Mouse (Mus musculus): ENCODE results near the gene Pcif1. TPM values are rescaled to one million over a fixed set of nuclear protein-coding genes. Genes with fewer than 3 reads are reported as not detected.

The Pcif1 gene
- polyA plus RNA-seq, 1 experiment = 46.5 TPM

- Histone ChIP-seq H3K79me2 (ENCODE audit: control insufficient read depth, insufficient read depth) (no peaks in the 10 kb centered on the region), H3ac (ENCODE audit: control insufficient read depth, insufficient read length, low read depth) (no peak overlapping the region), H3K36me3 (ENCODE audit: control insufficient read depth, insufficient read depth) (peaks cover 79% of the 10 kb centered on the region), H3K4me3 (ENCODE audit: insufficient read depth, poor library complexity, severe bottlenecking) (no peak overlapping the region), H3K27me3 (ENCODE audit: control insufficient read depth, insufficient read depth, insufficient read length) (no peaks in the 10 kb centered on the region), H3K79me3 (ENCODE audit: low read depth) (no peaks in the 10 kb centered on the region)
- TF ChIP-seq CTCF (IDR thresholded peaks at IDR 0.05; ENCODE audit: control insufficient read depth, insufficient read depth, insufficient read length) = no peak
- no peak for TF ChIP-seq MAX (IDR thresholded peaks at IDR 0.05)
- TF ChIP-seq FOSL1 (IDR thresholded peaks at IDR 0.05; ENCODE audit: insufficient read depth, low read length, poor library complexity, severe bottlenecking) = no peak
- no peak for TF ChIP-seq CEBPB (IDR thresholded peaks at IDR 0.05; ENCODE audit: low read depth)
Measured at GRCm38 (mm10) chr2:164901380-164901779, 22.3 kb downstream of the Pcif1 start.

- H3K4me3 ChIP-seq (ENCODE audit: insufficient read depth, poor library complexity, severe bottlenecking) = no peak overlapping the region
- H3K79me2 ChIP-seq (ENCODE audit: control insufficient read depth, insufficient read depth) = peaks cover 11% of the 10 kb centered on the region
- TF ChIP-seq MYOG (IDR thresholded peaks at IDR 0.05; ENCODE audit: control insufficient read depth, extremely low read depth, insufficient read length) = no peak
- H3K79me3 ChIP-seq (ENCODE audit: low read depth) = no peaks in the 10 kb centered on the region
- peaks cover 79% of the 10 kb centered on the region for H3K36me3 ChIP-seq (ENCODE audit: control insufficient read depth, insufficient read depth)
- H3ac ChIP-seq (ENCODE audit: control insufficient read depth, insufficient read length, low read depth) = no peak overlapping the region
- no peaks in the 10 kb centered on the region for H3K27me3 ChIP-seq (ENCODE audit: control insufficient read depth, insufficient read depth, insufficient read length)
Measured at GRCm38 (mm10) chr2:164903496-164903895, 24.4 kb downstream of the Pcif1 start.

GRCm38 (mm10) chr2:164906071-164906470 lies 27.0 kb downstream of the Pcif1 start:
- Histone ChIP-seq H3ac (ENCODE audit: control insufficient read depth, insufficient read length, low read depth) (no peak overlapping the region), H3K36me3 (ENCODE audit: control insufficient read depth, insufficient read depth) (peaks cover 67% of the 10 kb centered on the region), H3K4me3 (ENCODE audit: insufficient read depth, poor library complexity, severe bottlenecking) (no peak overlapping the region), H3K27me3 (ENCODE audit: control insufficient read depth, insufficient read depth, insufficient read length) (no peaks in the 10 kb centered on the region), H3K79me2 (ENCODE audit: control insufficient read depth, insufficient read depth) (peaks cover 37% of the 10 kb centered on the region), H3K79me3 (ENCODE audit: low read depth) (peaks cover 21% of the 10 kb centered on the region)
- TF ChIP-seq FOSL1 (IDR thresholded peaks at IDR 0.05; ENCODE audit: insufficient read depth, low read length, poor library complexity, severe bottlenecking) (no peak), USF1 (IDR thresholded peaks at IDR 0.05; ENCODE audit: low read depth) (no peak), MAX (IDR thresholded peaks at IDR 0.05) (no peak), CTCF (IDR thresholded peaks at IDR 0.05; ENCODE audit: control insufficient read depth, insufficient read depth, insufficient read length) (no peak), MYOG (IDR thresholded peaks at IDR 0.05; ENCODE audit: control insufficient read depth, extremely low read depth, insufficient read length) (no peak), CEBPB (IDR thresholded peaks at IDR 0.05; ENCODE audit: low read depth) (no peak), MYOD1 (IDR thresholded peaks at IDR 0.05; ENCODE audit: control insufficient read depth, insufficient read length, low read depth) (no peak)

- Histone ChIP-seq H3K79me3 (ENCODE audit: low read depth) (peaks cover 21% of the 10 kb centered on the region), H3K4me3 (ENCODE audit: insufficient read depth, poor library complexity, severe bottlenecking) (no peak overlapping the region), H3K79me2 (ENCODE audit: control insufficient read depth, insufficient read depth) (peaks cover 46% of the 10 kb centered on the region), H3K36me3 (ENCODE audit: control insufficient read depth, insufficient read depth) (peaks cover 57% of the 10 kb centered on the region), H3K27me3 (ENCODE audit: control insufficient read depth, insufficient read depth, insufficient read length) (no peaks in the 10 kb centered on the region), H3ac (ENCODE audit: control insufficient read depth, insufficient read length, low read depth) (no peak overlapping the region)
- TF ChIP-seq FOSL1 (IDR thresholded peaks at IDR 0.05; ENCODE audit: insufficient read depth, low read length, poor library complexity, severe bottlenecking) (no peak), CEBPB (IDR thresholded peaks at IDR 0.05; ENCODE audit: low read depth) (no peak), MYOD1 (IDR thresholded peaks at IDR 0.05; ENCODE audit: control insufficient read depth, insufficient read length, low read depth) (no peak)
Measured at GRCm38 (mm10) chr2:164907511-164907910, 28.4 kb downstream of the Pcif1 start.

GRCm38 (mm10) chr2:164908011-164908410 lies 28.9 kb downstream of the Pcif1 start:
- no peak overlapping the region for H3K4me3 ChIP-seq (ENCODE audit: insufficient read depth, poor library complexity, severe bottlenecking)
- TF ChIP-seq FOSL1 (IDR thresholded peaks at IDR 0.05; ENCODE audit: insufficient read depth, low read length, poor library complexity, severe bottlenecking) = no peak
- TF ChIP-seq CEBPB (IDR thresholded peaks at IDR 0.05; ENCODE audit: low read depth) = no peak
- no peak for TF ChIP-seq MYOD1 (IDR thresholded peaks at IDR 0.05; ENCODE audit: control insufficient read depth, insufficient read length, low read depth)
- TF ChIP-seq MYOG (IDR thresholded peaks at IDR 0.05; ENCODE audit: control insufficient read depth, extremely low read depth, insufficient read length) = no peak
- peaks cover 21% of the 10 kb centered on the region for H3K79me3 ChIP-seq (ENCODE audit: low read depth)
- peaks cover 48% of the 10 kb centered on the region for H3K79me2 ChIP-seq (ENCODE audit: control insufficient read depth, insufficient read depth)
- H3ac ChIP-seq (ENCODE audit: control insufficient read depth, insufficient read length, low read depth) = no peak overlapping the region
- H3K27me3 ChIP-seq (ENCODE audit: control insufficient read depth, insufficient read depth, insufficient read length) = no peaks in the 10 kb centered on the region
- peaks cover 55% of the 10 kb centered on the region for H3K36me3 ChIP-seq (ENCODE audit: control insufficient read depth, insufficient read depth)

GRCm38 (mm10) chr2:164909100-164909499 lies 30.0 kb downstream of the Pcif1 start:
- Histone ChIP-seq H3K4me3 (ENCODE audit: insufficient read depth, poor library complexity, severe bottlenecking) (no peak overlapping the region), H3K79me3 (ENCODE audit: low read depth) (peaks cover 21% of the 10 kb centered on the region), H3K27me3 (ENCODE audit: control insufficient read depth, insufficient read depth, insufficient read length) (no peaks in the 10 kb centered on the region), H3ac (ENCODE audit: control insufficient read depth, insufficient read length, low read depth) (no peak overlapping the region), H3K36me3 (ENCODE audit: control insufficient read depth, insufficient read depth) (peaks cover 53% of the 10 kb centered on the region), H3K79me2 (ENCODE audit: control insufficient read depth, insufficient read depth) (peaks cover 59% of the 10 kb centered on the region)
- TF ChIP-seq MAX (IDR thresholded peaks at IDR 0.05) (no peak), CTCF (IDR thresholded peaks at IDR 0.05; ENCODE audit: control insufficient read depth, insufficient read depth, insufficient read length) (no peak), MYOD1 (IDR thresholded peaks at IDR 0.05; ENCODE audit: control insufficient read depth, insufficient read length, low read depth) (no peak), FOSL1 (IDR thresholded peaks at IDR 0.05; ENCODE audit: insufficient read depth, low read length, poor library complexity, severe bottlenecking) (no peak), MYOG (IDR thresholded peaks at IDR 0.05; ENCODE audit: control insufficient read depth, extremely low read depth, insufficient read length) (no peak), CEBPB (IDR thresholded peaks at IDR 0.05; ENCODE audit: low read depth) (no peak), USF1 (IDR thresholded peaks at IDR 0.05; ENCODE audit: low read depth) (no peak)

All from C2C12 (cell line).